Mouse (Mus musculus) liver, embryonic 11.5 days (tissue): ENCODE data around the gene Vwa8. TPM values are rescaled to one million over a fixed set of nuclear protein-coding genes. Genes with fewer than 3 reads are reported as not detected.

Experiments used
- ATAC-seq: fragments of 200-750 bp; cut with Nextera tagmentation; replicated peaks from 2 replicates; pipeline ENCODE4 v1.8.0; 2017; ENCODE audit warnings: moderate number of reproducible peaks, mild to moderate bottlenecking, moderate TSS enrichment, moderate library complexity; ENCODE audit not compliant: low FRiP score
- DNase-seq: peaks from one replicate; pipeline ENCODE4 v3.0.0-alpha.2; 2017; ENCODE audit warnings: low spot score
- H3K27ac ChIP-seq: fragments of 300-500 bp; sonication (generic); 2 replicates; pipeline ENCODE4 v1.5.1; 2014; ENCODE audit warnings: mild to moderate bottlenecking, low read depth, low read length, control low read depth
- H3K27me3 ChIP-seq: fragments of 300-500 bp; sonication (generic); replicated peaks from 2 replicates; pipeline ENCODE4 v1.6.1; 2014; ENCODE audit warnings: low read length, mixed read lengths; ENCODE audit not compliant: control insufficient read depth, insufficient read depth
- H3K36me3 ChIP-seq: fragments of 300-500 bp; sonication (generic); 2 replicates; pipeline ENCODE4 v1.6.1; 2014; ENCODE audit warnings: mild to moderate bottlenecking, low read length, moderate library complexity, mixed read lengths; ENCODE audit not compliant: control insufficient read depth, insufficient read depth
- H3K4me1 ChIP-seq: fragments of 300-500 bp; sonication (generic); replicated peaks from 2 replicates; pipeline ENCODE4 v1.6.1; 2014; ENCODE audit warnings: low read length, mixed read lengths; ENCODE audit not compliant: control insufficient read depth, insufficient read depth
- H3K4me2 ChIP-seq: fragments of 300-500 bp; sonication (generic); 2 replicates; pipeline ENCODE4 v1.6.1; 2014; ENCODE audit warnings: mild to moderate bottlenecking, control low read depth, moderate library complexity
- H3K4me3 ChIP-seq: fragments of 300-500 bp; sonication (generic); 2 replicates; pipeline ENCODE4 v1.5.1; 2014; ENCODE audit warnings: low read depth, low read length, control low read depth
- H3K9ac ChIP-seq: fragments of 300-500 bp; sonication (generic); 2 replicates; pipeline ENCODE4 v1.6.1; 2014; ENCODE audit warnings: low read depth, low read length, control low read depth
- H3K9me3 ChIP-seq: fragments of 300-500 bp; sonication (generic); 2 replicates; pipeline ENCODE4 v1.6.1; 2016; ENCODE audit warnings: low read length, inconsistent platforms, mixed read lengths; ENCODE audit not compliant: control insufficient read depth
- WGBS: fragments of 180-500 bp; shearing (Covaris S2); extraction: QIAGEN DNeasy Blood & Tissue Kit; methylation state at CpG from one replicate; pipeline ENCODE4 v1.1.7; 2014; 5-methylcytosine and 5-hydroxymethylcytosine counted together
- polyA plus RNA-seq: library from polyadenylated mRNA; unstranded; fragments of >200 nt; fragmentation: Nextera tagmentation; extraction: Ambion mirVana; gene quantifications from 2 replicates; pipeline ENCODE4 v1.2.1, GENCODE M21; 2014

Gene Vwa8
- polyA plus RNA-seq, 1 experiment from 2014 or later = 12.6 TPM

DNA sequence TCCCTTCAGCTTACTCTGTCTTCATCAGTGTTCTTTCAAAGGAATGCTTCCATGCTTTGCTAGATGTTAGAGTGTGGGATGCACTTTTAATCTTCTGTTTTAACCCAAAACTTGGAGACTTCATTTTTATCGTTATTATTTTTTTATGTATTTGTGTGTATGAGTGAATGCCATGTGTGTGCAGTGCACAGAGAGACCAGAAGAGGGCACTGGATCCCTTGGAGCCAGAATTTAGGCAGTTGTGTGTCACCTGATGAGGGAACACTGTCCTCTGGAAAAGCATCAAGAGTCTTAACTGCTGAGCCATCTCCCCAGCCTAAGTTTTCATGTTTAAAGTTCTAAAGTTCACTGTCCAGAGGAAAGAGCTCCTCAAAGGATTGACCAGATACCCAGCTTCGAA lies 316.1 kb downstream of the Vwa8 start:
- no peak overlapping the region for H3K4me3 ChIP-seq
- DNase-seq (no peak), ATAC-seq (no peak)
- no peaks in the 10 kb centered on the region for H3K27me3 ChIP-seq
- no peak overlapping the region for H3K9ac ChIP-seq
- H3K27ac ChIP-seq = no peak overlapping the region
- no peaks in the 10 kb centered on the region for H3K9me3 ChIP-seq
- no peaks in the 10 kb centered on the region for H3K36me3 ChIP-seq
- no peak overlapping the region for H3K4me2 ChIP-seq
- H3K4me1 ChIP-seq = no peaks in the 10 kb centered on the region
- 80% methylated on average over 2 of the region's 2 CpGs for WGBS

GRCm38 (mm10) chr14:79174526-79174925 lies 325.7 kb downstream of the Vwa8 start:
- Histone ChIP-seq H3K9ac (no peak overlapping the region), H3K9me3 (no peaks in the 10 kb centered on the region), H3K4me3 (no peak overlapping the region), H3K4me2 (no peak overlapping the region), H3K36me3 (0 out of 2 replicates have a peak, but pooled peaks cover 2% of the 10 kb centered on the region), H3K27me3 (no peaks in the 10 kb centered on the region), H3K4me1 (no peaks in the 10 kb centered on the region), H3K27ac (no peak overlapping the region)
- DNase-seq = no peak
- 89% methylated on average over 4 of the region's 4 CpGs for WGBS
- ATAC-seq = no peak

DNA sequence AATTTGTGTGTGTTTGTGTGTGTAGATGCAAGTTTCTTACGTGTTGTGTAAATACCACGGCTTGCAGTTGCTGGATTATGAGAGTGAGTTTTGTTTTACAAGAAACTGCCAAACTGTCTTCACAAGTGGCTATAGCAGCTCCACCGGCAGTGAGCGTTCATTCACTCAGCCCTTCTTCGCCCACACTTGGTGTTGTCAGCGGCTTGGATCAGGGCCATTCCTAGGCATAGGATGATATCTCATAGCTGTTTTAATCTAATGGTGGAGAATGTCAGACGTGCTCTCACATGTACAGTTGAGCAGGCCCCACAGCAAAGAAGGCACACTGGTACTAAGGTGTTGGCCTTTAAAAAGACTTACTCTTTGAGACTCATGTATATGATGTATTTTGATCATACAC lies 328.9 kb downstream of the Vwa8 start:
- DNase-seq (no peak), ATAC-seq (no peak)
- 0 out of 2 replicates have a peak, but pooled peaks cover 2% of the 10 kb centered on the region for H3K36me3 ChIP-seq
- H3K9ac ChIP-seq = no peak overlapping the region
- no peaks in the 10 kb centered on the region for H3K27me3 ChIP-seq
- H3K4me2 ChIP-seq = no peak overlapping the region
- no peak overlapping the region for H3K4me3 ChIP-seq
- no peaks in the 10 kb centered on the region for H3K4me1 ChIP-seq
- WGBS = 92% methylated on average over 7 of the region's 7 CpGs
- no peak overlapping the region for H3K27ac ChIP-seq
- H3K9me3 ChIP-seq = no peaks in the 10 kb centered on the region

GRCm38 (mm10) chr14:79178247-79178646 lies 329.4 kb downstream of the Vwa8 start:
- Histone ChIP-seq H3K4me3 (no peak overlapping the region), H3K27me3 (no peaks in the 10 kb centered on the region), H3K9me3 (no peaks in the 10 kb centered on the region), H3K4me2 (no peak overlapping the region), H3K4me1 (no peaks in the 10 kb centered on the region), H3K27ac (no peak overlapping the region), H3K9ac (no peak overlapping the region), H3K36me3 (0 out of 2 replicates have a peak, but pooled peaks cover 2% of the 10 kb centered on the region)
- 87% methylated on average over 9 of the region's 9 CpGs for WGBS
- DNase-seq (no peak), ATAC-seq (no peak)

DNA sequence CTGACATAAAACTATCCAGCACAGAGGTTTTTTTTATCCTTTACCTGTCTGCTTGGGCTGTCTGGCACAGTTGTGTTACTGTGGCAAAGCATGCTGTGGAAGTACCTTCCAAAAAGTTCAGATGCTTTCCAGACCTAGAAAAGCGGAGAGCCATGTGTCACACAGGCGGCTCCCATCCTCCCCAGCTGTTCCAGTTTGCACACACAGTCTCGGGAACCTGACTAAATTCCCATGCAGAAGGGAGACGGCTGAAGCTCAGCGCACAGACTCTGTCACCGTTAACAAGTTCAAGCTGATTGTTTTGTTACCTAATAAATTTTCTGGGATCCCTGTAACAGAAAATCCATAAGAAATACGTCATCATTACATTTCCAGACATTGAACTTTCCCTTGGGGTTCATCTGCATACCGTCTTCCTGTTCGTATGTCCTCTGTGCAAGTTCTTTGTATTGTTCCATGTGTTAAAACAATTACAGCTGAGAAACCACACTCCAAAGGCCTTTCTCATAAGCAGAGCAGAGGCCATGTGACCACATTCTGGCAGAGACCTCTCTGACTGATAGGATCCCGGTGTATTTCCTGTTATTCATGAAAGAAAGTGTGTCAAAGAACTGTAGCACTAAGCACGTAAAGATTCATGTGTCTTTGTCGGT lies 331.4 kb downstream of the Vwa8 start:
- no peaks in the 10 kb centered on the region for H3K27me3 ChIP-seq
- H3K9me3 ChIP-seq = no peaks in the 10 kb centered on the region
- DNase-seq (no peak), ATAC-seq (no peak)
- 0 out of 2 replicates have a peak, but pooled peaks cover 2% of the 10 kb centered on the region for H3K36me3 ChIP-seq
- no peaks in the 10 kb centered on the region for H3K4me1 ChIP-seq
- H3K9ac ChIP-seq = no peak overlapping the region
- no peak overlapping the region for H3K4me3 ChIP-seq
- no peak overlapping the region for H3K27ac ChIP-seq
- no peak overlapping the region for H3K4me2 ChIP-seq
- WGBS = 66% methylated on average over 12 of the region's 12 CpGs

DNA sequence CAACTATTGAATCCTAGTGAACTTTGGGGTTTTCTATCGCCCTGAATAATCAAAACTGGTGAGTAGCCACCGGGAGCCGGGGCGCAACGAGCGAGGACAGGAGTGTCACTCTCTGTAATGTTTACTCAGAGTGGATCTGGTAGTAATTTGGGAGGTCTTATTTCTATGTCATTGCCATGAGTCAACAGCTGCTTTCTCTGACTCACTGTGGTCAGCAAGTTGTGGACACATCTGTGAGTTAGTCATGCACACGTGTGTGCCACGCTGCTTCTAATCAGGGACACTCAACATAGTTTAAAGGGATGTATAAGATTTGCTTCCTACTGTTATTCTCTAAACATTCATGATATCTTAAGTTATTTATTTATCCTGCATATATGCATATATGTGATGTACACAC lies 332.9 kb downstream of the Vwa8 start:
- Histone ChIP-seq H3K4me3 (no peak overlapping the region), H3K4me2 (no peak overlapping the region), H3K4me1 (no peaks in the 10 kb centered on the region), H3K36me3 (no peaks in the 10 kb centered on the region), H3K9me3 (no peaks in the 10 kb centered on the region), H3K9ac (no peak overlapping the region), H3K27me3 (no peaks in the 10 kb centered on the region), H3K27ac (no peak overlapping the region)
- DNase-seq (no peak), ATAC-seq (no peak)
- 95% methylated on average over 8 of the region's 8 CpGs for WGBS

DNA sequence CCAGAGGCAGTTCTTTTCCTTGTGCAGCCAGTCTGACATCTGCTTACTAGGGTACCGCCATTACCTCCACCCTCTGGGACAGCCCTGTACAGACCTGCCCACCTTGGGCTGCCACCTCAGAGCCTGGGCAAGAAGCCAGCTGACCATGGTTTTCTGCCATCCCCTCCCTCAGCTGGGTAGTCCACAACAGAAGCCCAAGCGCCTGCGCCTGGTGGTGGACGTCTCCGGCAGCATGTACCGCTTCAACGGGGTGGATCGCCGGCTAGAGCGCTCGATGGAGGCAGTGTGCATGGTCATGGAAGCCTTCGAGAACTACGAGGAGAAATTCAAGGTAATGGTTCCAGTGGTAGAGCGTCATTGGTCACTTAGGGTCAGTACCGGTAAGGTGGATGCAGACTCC lies 333.9 kb downstream of the Vwa8 start:
- H3K4me3 ChIP-seq = no peak overlapping the region
- H3K9ac ChIP-seq = no peak overlapping the region
- no peaks in the 10 kb centered on the region for H3K4me1 ChIP-seq
- no peaks in the 10 kb centered on the region for H3K27me3 ChIP-seq
- no peak for ATAC-seq
- no peak overlapping the region for H3K27ac ChIP-seq
- DNase-seq = no peak
- H3K4me2 ChIP-seq = no peak overlapping the region
- 90% methylated on average over 15 of the region's 15 CpGs for WGBS
- no peaks in the 10 kb centered on the region for H3K36me3 ChIP-seq
- no peaks in the 10 kb centered on the region for H3K9me3 ChIP-seq

GRCm38 (mm10) chr14:79183261-79183660 lies 334.4 kb downstream of the Vwa8 start:
- no peaks in the 10 kb centered on the region for H3K9me3 ChIP-seq
- H3K4me3 ChIP-seq = no peak overlapping the region
- no peak overlapping the region for H3K4me2 ChIP-seq
- WGBS = 89% methylated on average over 7 of the region's 7 CpGs
- DNase-seq (no peak), ATAC-seq (no peak)
- H3K4me1 ChIP-seq = no peaks in the 10 kb centered on the region
- no peaks in the 10 kb centered on the region for H3K36me3 ChIP-seq
- no peak overlapping the region for H3K27ac ChIP-seq
- no peak overlapping the region for H3K9ac ChIP-seq
- H3K27me3 ChIP-seq = no peaks in the 10 kb centered on the region

DNA sequence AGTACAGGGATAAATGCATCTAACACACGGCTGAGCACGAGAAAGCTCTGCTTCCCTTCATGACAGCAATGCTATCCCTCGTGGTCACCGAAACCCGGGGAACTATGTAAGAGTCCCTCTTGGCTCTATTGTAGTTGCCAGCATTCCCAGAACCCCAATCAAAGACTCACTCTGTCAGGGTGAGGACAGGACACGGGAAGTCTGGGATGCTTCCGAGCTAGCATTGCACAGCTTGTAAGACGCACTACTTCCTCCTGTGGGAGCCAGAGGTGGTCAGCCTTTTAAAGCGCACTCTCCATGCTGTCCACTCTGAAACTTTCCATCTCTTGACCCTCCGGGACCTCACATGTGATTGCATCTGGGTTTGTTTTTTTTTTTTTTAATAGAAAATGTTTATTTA lies 335.2 kb downstream of the Vwa8 start:
- no peak overlapping the region for H3K4me2 ChIP-seq
- WGBS = 91% methylated on average over 10 of the region's 10 CpGs
- no peak for ATAC-seq
- no peaks in the 10 kb centered on the region for H3K4me1 ChIP-seq
- H3K9me3 ChIP-seq = no peaks in the 10 kb centered on the region
- no peaks in the 10 kb centered on the region for H3K36me3 ChIP-seq
- no peak overlapping the region for H3K9ac ChIP-seq
- DNase-seq = no peak
- H3K27ac ChIP-seq = no peak overlapping the region
- no peak overlapping the region for H3K4me3 ChIP-seq
- no peaks in the 10 kb centered on the region for H3K27me3 ChIP-seq
